Mouse (Mus musculus) myocyte (in vitro differentiated cells): ENCODE measurements at regions not wholly inside any gene's neighbourhood (a gene's known extent, or its start where the extent isn't known, plus 50 kb on each side); places are given as distances from the start of the nearest gene placed in this dataset.

Experiments
- CEBPB ChIP-seq: IDR thresholded peaks from 2 replicates; pipeline ENCODE4 v1.6.1; 2011; ENCODE audit warnings: mild to moderate bottlenecking, moderate library complexity; ENCODE audit not compliant: poor library complexity, insufficient read depth, severe bottlenecking
- E2F4 ChIP-seq: IDR thresholded peaks from one replicate; pipeline ENCODE4 v1.6.1; 2011; ENCODE audit warnings: mild to moderate bottlenecking, control low read depth, moderate library complexity; ENCODE audit not compliant: insufficient read depth
- MAX ChIP-seq: IDR thresholded peaks from one replicate; pipeline ENCODE4 v1.6.1; 2011; ENCODE audit warnings: low read depth, mild to moderate bottlenecking, control low read depth
- MYOG ChIP-seq, 3 experiments: IDR thresholded peaks; one replicate each; pipeline ENCODE4 v1.6.1; 2011; ENCODE audit warnings: control low read depth in 2 of 3, low read depth in 2 of 3, mild to moderate bottlenecking in 2 of 3; ENCODE audit not compliant: insufficient read length in 2 of 3, control insufficient read depth in 1 of 3, insufficient read depth in 1 of 3
- POLR2A ChIP-seq: IDR thresholded peaks from one replicate; pipeline ENCODE4 v1.6.1; 2011; ENCODE audit warnings: low read depth, mild to moderate bottlenecking, control low read depth, moderate library complexity; ENCODE audit not compliant: insufficient read length
- POLR2AphosphoS2 ChIP-seq: IDR thresholded peaks from one replicate; pipeline ENCODE4 v1.6.1; 2011; ENCODE audit warnings: low read depth, control low read depth; ENCODE audit not compliant: insufficient read length
- REST ChIP-seq: IDR thresholded peaks from one replicate; pipeline ENCODE4 v1.6.1; 2011; ENCODE audit warnings: mild to moderate bottlenecking, control low read depth, moderate library complexity; ENCODE audit not compliant: insufficient read depth, insufficient read length
- SRF ChIP-seq: IDR thresholded peaks from one replicate; pipeline ENCODE4 v1.6.1; 2011; ENCODE audit warnings: low read depth; ENCODE audit not compliant: control insufficient read depth, insufficient read length
- TCF12 ChIP-seq: IDR thresholded peaks from one replicate; pipeline ENCODE4 v1.6.1; 2011; ENCODE audit warnings: mild to moderate bottlenecking, control low read depth; ENCODE audit not compliant: poor library complexity, insufficient read depth, severe bottlenecking
- TCF3 ChIP-seq: IDR thresholded peaks from one replicate; pipeline ENCODE4 v1.6.1; 2011; ENCODE audit warnings: low read depth, control low read depth; ENCODE audit not compliant: insufficient read length
- USF1 ChIP-seq: IDR thresholded peaks from one replicate; pipeline ENCODE4 v1.6.1; 2011; ENCODE audit warnings: low read depth, mild to moderate bottlenecking, control low read depth, moderate library complexity

GRCm38 (mm10) chr10:17034892-17035775 lies 687.9 kb upstream of the Cited2 start:
- TF ChIP-seq USF1 (no peak), POLR2A (no peak), SRF (no peak), MYOG (IDR thresholded peaks at IDR 0.05; ENCODE audit: control insufficient read depth in 1 of 3, insufficient read depth in 1 of 3, insufficient read length in 2 of 3, low read depth in 2 of 3) (no peak), TCF12 (no peak), POLR2AphosphoS2 (no peak), MAX (no peak), E2F4 (no peak), TCF3 (no peak), REST (no peak), CEBPB (peak; percentile 99)
